Mouse (Mus musculus) right cerebral cortex, postnatal 14 days (tissue): ENCODE measurements around the gene Myadml2.

ENCODE experiments used
- DNase-seq: peaks from one replicate; pipeline ENCODE4 v3.0.0; 2022

The Myadml2 gene

DNA sequence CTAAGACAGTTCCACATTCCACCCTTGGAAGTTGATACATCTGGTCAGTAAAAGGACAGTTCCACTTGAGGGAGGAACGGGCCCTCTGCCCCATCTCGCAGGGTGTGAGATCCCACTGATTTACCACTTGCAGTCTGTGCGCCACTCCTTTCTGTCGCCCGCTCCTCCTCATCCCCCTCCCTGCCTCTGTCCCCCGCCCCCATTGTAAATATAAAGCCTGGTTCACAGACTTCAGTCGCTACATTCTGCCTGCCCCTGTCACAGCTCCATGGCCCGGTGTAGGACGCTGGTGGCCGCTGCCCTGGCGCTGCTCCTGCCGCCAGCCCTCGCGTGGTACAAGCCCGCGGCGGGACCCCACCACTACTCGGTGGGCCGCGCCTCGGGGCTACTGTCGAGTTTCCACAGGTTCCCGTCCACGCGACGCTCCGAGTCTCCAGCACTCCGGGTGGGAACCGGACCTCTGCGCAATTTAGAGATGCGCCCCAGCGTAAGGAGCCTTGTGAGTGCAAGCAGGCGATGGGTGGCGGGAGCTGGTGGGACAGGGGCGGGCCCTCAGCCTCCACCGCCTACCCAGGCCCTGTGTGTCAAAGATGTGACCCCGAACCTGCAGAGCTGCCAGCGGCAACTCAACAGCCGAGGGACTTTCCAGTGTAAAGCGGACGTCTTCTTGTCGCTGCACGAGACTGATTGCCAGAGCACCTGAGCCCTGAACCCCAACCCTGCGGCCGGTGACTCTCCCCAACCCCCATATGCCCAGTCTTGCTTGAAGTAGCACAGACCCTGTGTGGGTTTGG is 39.5 kb downstream of the Myadml2 start, which contains the start of gene Npb:
Npb (plus strand) TSS at position 237 of the 794 bp plus-strand sequence.
- no peak for DNase-seq

DNA sequence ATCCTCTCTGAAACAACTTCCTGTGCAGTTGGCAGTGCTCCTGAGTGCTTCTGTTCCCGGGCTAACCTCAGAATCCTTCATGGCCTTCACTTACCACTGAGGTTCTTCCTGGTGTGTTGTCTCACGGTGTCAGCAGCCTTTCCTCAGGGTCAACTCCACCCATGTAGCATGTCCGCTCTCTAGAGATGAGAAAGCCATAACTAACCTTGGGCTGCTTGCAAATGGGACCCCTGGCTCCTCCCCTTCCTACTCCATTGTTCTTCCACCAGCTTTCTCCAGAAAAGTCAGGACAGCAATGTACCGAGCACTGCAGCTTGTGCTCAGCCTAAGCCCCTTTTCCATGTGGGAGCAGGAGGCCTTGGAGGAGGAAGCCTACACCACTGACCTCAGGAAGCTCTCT is 41.2 kb downstream of the Myadml2 start:
- DNase-seq = no peak

DNA sequence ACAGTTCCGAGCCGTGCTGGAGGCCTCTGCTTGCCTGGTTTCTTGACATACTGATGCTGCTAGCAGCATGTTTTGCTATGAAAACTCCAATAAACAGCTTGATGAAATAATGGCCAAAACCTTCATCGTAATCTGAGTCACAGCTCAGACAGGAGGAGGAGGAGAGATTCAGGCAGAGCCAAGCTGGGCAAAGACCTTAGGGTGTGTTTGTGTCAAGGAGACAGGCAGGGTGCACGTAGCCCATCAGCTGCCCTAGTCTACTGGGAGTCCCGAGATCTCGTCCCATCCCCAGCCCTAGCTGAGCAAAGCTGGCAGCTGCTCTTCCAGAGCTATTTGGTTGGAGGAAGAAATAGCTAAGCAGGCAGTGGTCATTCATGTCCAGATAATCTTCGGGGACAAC is 42.3 kb downstream of the Myadml2 start:
- no peak for DNase-seq

DNA sequence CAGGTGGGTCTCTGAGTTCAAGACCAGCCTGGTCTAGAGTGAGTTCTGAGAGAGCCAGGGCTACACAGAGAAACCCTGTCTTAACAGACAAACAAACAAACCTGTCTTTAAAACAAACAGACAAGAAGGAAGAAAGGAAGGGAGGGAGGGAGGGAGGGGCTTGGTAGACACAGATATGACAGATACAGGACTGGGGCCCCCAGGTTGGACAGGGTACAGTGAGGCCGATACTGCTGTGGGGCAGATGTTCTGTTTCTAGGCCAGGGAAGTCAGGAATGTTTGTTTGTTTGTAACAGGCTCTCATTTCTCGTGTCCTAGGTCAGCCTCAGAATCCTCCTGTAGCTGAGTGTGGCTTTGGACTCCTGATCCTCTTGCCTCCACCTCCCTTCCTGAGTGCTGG is 44.4 kb downstream of the Myadml2 start:
- no peak for DNase-seq

DNA sequence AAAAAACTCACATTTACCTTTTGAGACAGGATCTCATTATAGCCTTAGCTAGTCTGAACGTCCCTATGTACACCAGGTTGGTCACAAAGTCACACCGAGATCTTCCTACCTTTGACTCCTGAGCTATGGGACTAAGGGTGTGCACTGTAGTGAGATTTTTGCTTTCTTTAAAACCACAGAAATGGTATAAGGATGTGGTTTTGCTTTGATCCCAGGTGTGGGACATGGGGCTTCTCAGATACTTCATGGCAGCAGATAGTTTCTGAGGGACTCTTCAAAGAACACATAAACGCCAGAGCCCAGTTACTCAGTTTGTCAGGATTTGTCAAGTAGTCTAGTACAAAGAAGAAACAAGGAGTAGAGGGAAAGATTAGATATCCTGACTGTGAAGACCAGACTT is 47.2 kb downstream of the Myadml2 start:
- DNase-seq = no peak

DNA sequence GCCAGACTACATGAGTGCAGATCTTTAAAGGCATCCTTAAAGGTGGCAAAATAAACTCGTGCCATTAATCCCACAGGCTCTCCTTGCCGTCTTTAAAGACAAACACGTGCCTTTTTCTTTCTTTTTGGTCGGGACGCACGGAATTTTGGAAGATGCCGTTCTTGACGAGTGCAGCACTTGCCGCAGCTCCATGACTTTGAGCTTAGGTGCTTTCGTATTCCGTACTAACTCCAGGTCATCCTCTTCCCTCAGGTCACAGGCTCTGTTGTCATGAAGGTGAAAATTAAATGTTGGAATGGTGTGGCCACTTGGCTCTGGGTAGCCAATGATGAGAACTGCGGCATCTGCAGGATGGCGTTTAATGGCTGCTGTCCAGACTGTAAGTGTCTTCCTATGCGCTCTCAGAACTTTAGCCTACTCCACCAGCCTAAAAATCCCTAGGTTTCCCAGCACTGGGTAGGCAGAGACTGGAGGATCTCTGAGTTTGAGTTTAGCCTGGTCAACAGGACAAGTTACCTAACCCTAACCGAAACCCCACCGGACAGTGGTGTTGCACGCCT is 48.9 kb downstream of the Myadml2 start:
- DNase-seq = no peak

DNA sequence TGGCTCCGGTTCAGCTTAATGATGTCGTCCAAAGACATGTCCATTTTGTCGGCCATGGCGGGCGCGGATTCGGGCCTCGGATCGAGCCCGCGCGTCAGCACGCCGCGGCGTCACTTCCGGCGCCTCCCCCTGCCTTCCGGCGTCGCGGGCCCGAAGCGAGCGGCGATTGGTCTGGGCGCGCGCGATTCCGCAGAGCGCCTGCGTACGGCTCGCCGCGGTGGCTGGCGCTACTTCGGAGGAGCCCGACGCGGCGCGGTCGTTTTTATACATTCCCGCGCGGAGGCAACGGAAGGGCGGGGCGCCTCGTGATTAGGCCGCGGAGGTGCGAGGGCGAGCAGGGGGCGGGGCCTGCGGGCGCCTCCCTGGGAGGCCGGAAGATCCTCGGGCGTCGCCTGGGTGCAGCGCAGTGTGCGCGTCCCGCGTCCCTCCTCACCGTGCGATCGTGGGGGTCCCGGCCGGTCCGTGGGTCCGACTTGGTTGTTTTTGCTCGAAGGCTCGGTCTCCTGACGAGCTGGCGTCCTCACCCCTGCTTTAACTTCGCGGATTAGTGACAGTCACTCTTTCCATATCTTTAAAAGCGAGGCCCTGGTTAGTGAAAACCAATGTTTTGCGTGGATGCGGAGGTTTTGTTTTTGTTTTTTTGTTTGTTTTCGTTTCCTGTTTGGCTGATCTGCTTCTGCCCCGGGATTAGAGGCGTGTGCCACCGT is 49.5 kb downstream of the Myadml2 start, which contains the start of the genes Alyref and Anapc11:
Alyref (minus strand) TSS at position 83 of the 707 bp plus-strand sequence.
Anapc11 (plus strand) TSS at position 139 of the 707 bp plus-strand sequence.
- peak; percentile 92 for DNase-seq

DNA sequence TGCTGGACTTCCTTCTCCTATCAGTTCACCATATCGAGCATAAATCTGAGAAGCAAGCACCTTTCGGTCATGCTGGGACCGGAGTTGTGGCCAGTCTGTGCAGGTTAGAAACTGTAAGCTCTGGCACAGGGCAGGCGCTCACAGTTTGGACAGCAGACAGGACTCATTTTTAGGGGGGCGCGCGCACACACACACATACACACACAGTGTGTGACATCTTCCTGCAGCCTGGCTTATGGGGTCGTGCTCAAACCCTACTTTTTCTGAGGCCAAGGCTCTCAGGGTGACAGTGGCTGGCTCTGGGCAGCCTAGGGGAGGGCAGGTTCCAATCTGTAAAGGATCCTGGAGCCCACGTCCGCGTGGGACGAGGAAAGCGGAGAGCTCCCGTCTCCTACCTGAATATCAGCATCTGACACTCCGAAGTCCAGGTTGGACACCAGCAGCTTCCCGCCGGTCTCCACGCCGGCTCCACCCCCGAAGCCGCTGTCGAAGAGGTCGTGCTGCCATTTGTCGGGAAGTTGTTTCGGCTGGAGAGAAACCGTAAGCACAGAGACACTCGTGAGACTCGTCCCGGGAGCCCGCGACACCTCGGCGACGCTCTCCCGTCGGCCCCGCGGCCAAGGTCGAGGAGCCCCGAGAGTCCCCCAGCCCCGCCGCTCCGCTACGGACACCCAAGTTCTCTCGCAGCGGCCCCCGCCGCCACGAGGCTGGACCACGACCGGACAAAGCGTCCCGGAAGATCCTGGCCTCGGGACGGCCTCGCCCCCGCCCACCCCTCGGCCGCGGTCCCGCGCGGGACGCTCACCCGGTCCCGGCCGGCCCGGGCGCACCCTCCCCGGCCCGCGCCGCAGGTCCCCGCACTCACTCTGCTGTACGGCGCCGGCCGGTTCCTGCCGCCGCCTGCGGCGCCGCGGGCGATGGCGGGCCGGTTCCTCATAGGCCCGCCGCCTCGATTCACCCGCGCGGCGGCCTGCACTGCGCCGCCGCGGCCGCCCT is 50.4 kb downstream of the Myadml2 start:
- no peak for DNase-seq
